Mouse (Mus musculus) liver, postnatal 0 days (tissue): ENCODE data around the gene Chrm1.
"Not testable (repeated sequence)": the region's sequence is repeated elsewhere in the genome, so short reads cannot be mapped to it uniquely, and the experiment has no call there.

ENCODE experiments used
- CTCF ChIP-seq: sonication (generic); IDR thresholded peaks from 2 replicates; pipeline ENCODE4 v1.5.1; 2016; ENCODE audit warnings: antibody characterized with exemption, low read depth
- EP300 ChIP-seq: IDR thresholded peaks from 2 replicates; pipeline ENCODE4 v1.6.1; 2016; ENCODE audit warnings: antibody characterized with exemption, low read depth, mild to moderate bottlenecking

GRCm38 (mm10) chr19:8728335-8729099 lies 64.9 kb downstream of the Chrm1 start:
- not testable (repeated sequence) for TF ChIP-seq CTCF, EP300
